Mouse (Mus musculus): ENCODE data around the gene Stx1b. TPM values are rescaled to one million over a fixed set of nuclear protein-coding genes. Genes with fewer than 3 reads are reported as not detected.

Stx1b gene
- polyA plus RNA-seq (2015; fragmentation: Illumina TruSeq; extraction: RNeasy Lipid Tissue Mini Kit (QIAGEN cat#74804); ENCODE audit: insufficient read depth, low replicate concordance) = 1.5 TPM

DNA sequence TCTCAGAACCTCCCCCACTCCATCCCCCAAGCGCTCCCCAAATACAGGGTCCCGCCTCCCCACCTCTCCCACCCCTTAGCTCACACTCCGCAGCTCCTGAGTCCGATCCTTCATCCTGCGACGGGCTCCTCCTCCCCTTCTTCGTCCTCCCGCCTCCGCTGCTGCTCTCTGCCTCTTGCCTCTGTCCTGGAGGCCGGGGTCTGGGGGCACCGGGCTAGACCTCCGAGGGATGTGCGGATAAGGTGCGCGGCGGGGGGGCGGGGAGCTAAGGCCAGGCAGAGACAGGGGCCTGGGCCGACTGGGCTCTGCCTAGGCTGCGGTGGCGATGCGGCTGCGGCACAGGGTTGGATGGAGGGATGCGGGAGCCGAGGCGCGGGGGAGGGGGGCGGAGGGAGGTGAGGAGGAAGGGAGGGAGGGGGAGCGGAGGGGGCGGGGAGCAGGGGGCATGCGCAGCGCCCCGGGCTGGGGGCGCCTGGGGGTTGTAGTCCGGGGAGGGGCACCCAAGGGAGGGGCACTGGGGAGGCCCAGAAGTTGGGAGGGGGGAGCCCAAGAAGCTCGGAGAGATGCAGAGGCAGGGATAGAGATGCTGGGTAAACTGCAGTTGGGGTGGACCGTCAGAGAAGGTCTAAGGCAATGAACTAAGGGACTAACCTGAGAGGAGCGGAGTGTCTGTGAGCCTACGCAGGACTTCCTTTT is at the start of gene Stx1b, which contains the start of gene Stx4a:
Gene Stx1b, minus strand, starts transcription at position 374 of the 696 bp plus-strand sequence.
Gene Stx4a, plus strand, starts transcription at position 119 of the 696 bp plus-strand sequence.

DNA sequence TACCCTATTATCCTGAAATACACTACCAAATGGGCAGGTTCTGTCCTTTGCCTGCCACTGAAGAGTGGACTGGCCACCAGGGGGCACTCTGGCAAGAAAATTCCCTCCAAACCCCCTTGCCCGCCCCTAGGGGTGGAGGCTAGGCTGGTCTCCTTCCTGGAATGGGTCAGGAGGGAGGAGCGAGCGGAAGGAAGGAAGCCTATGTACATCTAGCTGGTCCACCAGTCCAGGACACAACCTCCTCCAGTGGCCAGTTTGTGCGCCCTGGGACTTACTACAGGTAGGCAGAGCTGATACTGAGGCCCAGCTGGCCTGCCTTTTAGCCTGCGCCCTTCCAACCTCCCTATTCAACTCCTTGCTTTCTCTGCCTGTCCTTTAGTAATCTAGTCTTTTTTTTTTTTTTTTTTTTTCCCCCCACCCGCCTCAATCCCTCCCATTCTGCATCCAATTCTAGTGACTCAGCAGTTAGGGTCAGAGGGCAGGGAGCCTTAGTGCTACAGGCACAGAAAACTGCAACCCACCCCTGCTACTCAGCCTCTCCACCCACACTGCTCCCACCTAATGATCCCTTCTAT is 23.8 kb downstream of the Stx1b start, which contains the start of gene Hsd3b7:
Gene Hsd3b7, plus strand, starts transcription at position 170 of the 575 bp plus-strand sequence.

DNA sequence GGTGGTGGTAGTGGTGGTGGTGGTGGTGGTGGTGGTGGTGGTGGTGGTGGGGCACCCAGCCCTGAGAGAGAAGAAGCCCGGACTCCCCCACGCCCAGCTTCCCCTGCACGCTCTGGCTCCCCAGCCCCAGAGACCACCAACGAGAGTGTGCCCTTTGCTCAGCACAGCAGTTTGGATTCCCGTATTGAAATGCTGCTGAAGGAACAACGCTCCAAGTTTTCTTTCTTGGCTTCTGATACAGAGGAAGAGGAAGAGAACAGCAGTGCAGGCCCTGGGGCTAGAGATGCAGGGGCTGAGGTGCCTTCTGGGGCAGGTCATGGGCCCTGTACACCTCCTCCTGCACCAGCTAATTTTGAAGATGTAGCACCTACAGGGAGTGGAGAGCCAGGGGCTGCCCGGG is 39.0 kb downstream of the Stx1b start, which contains the start of gene Gm49388:
Gene Gm49388, plus strand, starts transcription at position 301 of the 400 bp plus-strand sequence.

DNA sequence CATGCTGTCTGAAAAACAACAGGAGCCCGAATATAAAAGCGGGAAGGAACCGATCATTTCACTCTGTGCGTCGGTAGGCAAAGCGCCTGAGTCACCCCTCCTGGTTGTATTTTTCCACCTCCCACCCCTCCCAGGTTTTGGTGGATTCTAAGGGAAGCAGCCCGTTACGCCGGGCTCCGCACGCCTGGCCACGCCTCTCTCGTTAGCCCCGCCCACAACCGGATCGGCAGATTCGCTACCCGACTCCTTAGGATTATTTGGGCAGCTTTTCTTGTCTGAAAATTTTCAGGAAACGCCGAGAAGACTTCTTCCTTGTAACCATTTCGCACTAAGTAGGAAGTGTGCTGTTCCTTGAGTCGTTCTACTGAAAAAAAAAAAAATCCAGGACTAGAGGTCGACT is 47.9 kb downstream of the Stx1b start, which contains the start of gene Setd1a:
Gene Setd1a, plus strand, starts transcription at position 245 of the 400 bp plus-strand sequence.

DNA sequence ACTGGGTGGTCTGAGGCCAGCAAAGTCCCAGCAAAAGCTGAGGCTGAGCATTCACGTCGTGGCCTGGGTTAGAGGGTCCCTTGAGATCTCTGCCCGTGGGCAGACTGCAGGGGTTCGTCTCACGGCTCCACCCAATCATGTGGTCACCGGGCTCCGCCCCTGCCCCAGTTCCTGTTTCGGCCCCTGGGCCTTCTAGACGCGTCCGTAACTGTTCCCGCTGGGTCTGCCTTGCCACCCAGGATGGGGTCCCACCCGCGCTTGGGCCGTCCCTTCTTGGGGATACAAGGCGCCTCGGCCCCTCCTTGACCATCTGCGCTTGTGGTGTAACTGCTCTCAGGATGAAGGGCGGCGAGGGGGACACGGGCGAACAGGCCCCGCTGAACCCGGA is 54.7 kb downstream of the Stx1b start, which contains the start of gene Orai3:
Gene Orai3, plus strand, starts transcription at position 165 of the 388 bp plus-strand sequence.

Other genes with a start within 250 kb of the Stx1b start
- gene Ccdc189, start 236.0 kb downstream of the Stx1b start, polyA plus RNA-seq (2015; fragmentation: Illumina TruSeq; extraction: RNeasy Lipid Tissue Mini Kit (QIAGEN cat#74804); ENCODE audit: insufficient read depth, low replicate concordance) = 1.8 TPM
- gene Rnf40, start 235.8 kb downstream of the Stx1b start, polyA plus RNA-seq (2015; fragmentation: Illumina TruSeq; extraction: RNeasy Lipid Tissue Mini Kit (QIAGEN cat#74804); ENCODE audit: insufficient read depth, low replicate concordance) = 30.1 TPM
- gene Zfp629, start 208.8 kb downstream of the Stx1b start, polyA plus RNA-seq (2015; fragmentation: Illumina TruSeq; extraction: RNeasy Lipid Tissue Mini Kit (QIAGEN cat#74804); ENCODE audit: insufficient read depth, low replicate concordance) = 6.0 TPM
- 8.0 TPM for gene Bcl7c, start 115.6 kb downstream of the Stx1b start, polyA plus RNA-seq (2015; fragmentation: Illumina TruSeq; extraction: RNeasy Lipid Tissue Mini Kit (QIAGEN cat#74804); ENCODE audit: insufficient read depth, low replicate concordance)
- not detected for gene Ctf1, start 111.8 kb downstream of the Stx1b start, polyA plus RNA-seq (2015; fragmentation: Illumina TruSeq; extraction: RNeasy Lipid Tissue Mini Kit (QIAGEN cat#74804); ENCODE audit: insufficient read depth, low replicate concordance)
- gene Ctf2, start 92.4 kb downstream of the Stx1b start, polyA plus RNA-seq (2015; fragmentation: Illumina TruSeq; extraction: RNeasy Lipid Tissue Mini Kit (QIAGEN cat#74804); ENCODE audit: insufficient read depth, low replicate concordance) = not detected
- gene Fbxl19, start 80.0 kb downstream of the Stx1b start, polyA plus RNA-seq (2015; fragmentation: Illumina TruSeq; extraction: RNeasy Lipid Tissue Mini Kit (QIAGEN cat#74804); ENCODE audit: insufficient read depth, low replicate concordance) = 6.2 TPM
- gene Orai3, start 54.7 kb downstream of the Stx1b start, polyA plus RNA-seq (2015; fragmentation: Illumina TruSeq; extraction: RNeasy Lipid Tissue Mini Kit (QIAGEN cat#74804); ENCODE audit: insufficient read depth, low replicate concordance) = 32.6 TPM
- gene Setd1a, start 47.9 kb downstream of the Stx1b start, polyA plus RNA-seq (2015; fragmentation: Illumina TruSeq; extraction: RNeasy Lipid Tissue Mini Kit (QIAGEN cat#74804); ENCODE audit: insufficient read depth, low replicate concordance) = 28.5 TPM
- not detected for gene Gm49388, start 38.9 kb downstream of the Stx1b start, polyA plus RNA-seq (2015; fragmentation: Illumina TruSeq; extraction: RNeasy Lipid Tissue Mini Kit (QIAGEN cat#74804); ENCODE audit: insufficient read depth, low replicate concordance)
- 14.7 TPM for gene Hsd3b7, start 23.9 kb downstream of the Stx1b start, polyA plus RNA-seq (2015; fragmentation: Illumina TruSeq; extraction: RNeasy Lipid Tissue Mini Kit (QIAGEN cat#74804); ENCODE audit: insufficient read depth, low replicate concordance)
- gene Stx4a, start 255 bp downstream of the Stx1b start, polyA plus RNA-seq (2015; fragmentation: Illumina TruSeq; extraction: RNeasy Lipid Tissue Mini Kit (QIAGEN cat#74804); ENCODE audit: insufficient read depth, low replicate concordance) = 96.9 TPM
- gene Zfp646, start 51.7 kb upstream of the Stx1b start, polyA plus RNA-seq (2015; fragmentation: Illumina TruSeq; extraction: RNeasy Lipid Tissue Mini Kit (QIAGEN cat#74804); ENCODE audit: insufficient read depth, low replicate concordance) = 37.8 TPM
- gene Zfp668, start 52.3 kb upstream of the Stx1b start, polyA plus RNA-seq (2015; fragmentation: Illumina TruSeq; extraction: RNeasy Lipid Tissue Mini Kit (QIAGEN cat#74804); ENCODE audit: insufficient read depth, low replicate concordance) = 4.0 TPM
- 0.25 TPM for gene Prss53, start 66.4 kb upstream of the Stx1b start, polyA plus RNA-seq (2015; fragmentation: Illumina TruSeq; extraction: RNeasy Lipid Tissue Mini Kit (QIAGEN cat#74804); ENCODE audit: insufficient read depth, low replicate concordance)
- gene Gm21974, start 70.9 kb upstream of the Stx1b start, polyA plus RNA-seq (2015; fragmentation: Illumina TruSeq; extraction: RNeasy Lipid Tissue Mini Kit (QIAGEN cat#74804); ENCODE audit: insufficient read depth, low replicate concordance) = not detected
- 52.3 TPM for gene Vkorc1, start 71.1 kb upstream of the Stx1b start, polyA plus RNA-seq (2015; fragmentation: Illumina TruSeq; extraction: RNeasy Lipid Tissue Mini Kit (QIAGEN cat#74804); ENCODE audit: insufficient read depth, low replicate concordance)
- 16.3 TPM for gene Bckdk, start 79.5 kb upstream of the Stx1b start, polyA plus RNA-seq (2015; fragmentation: Illumina TruSeq; extraction: RNeasy Lipid Tissue Mini Kit (QIAGEN cat#74804); ENCODE audit: insufficient read depth, low replicate concordance)
- 55.2 TPM for gene Kat8, start 88.0 kb upstream of the Stx1b start, polyA plus RNA-seq (2015; fragmentation: Illumina TruSeq; extraction: RNeasy Lipid Tissue Mini Kit (QIAGEN cat#74804); ENCODE audit: insufficient read depth, low replicate concordance)
- gene Prss8, start 105.6 kb upstream of the Stx1b start, polyA plus RNA-seq (2015; fragmentation: Illumina TruSeq; extraction: RNeasy Lipid Tissue Mini Kit (QIAGEN cat#74804); ENCODE audit: insufficient read depth, low replicate concordance) = not detected
- gene Prss36, start 122.2 kb upstream of the Stx1b start, polyA plus RNA-seq (2015; fragmentation: Illumina TruSeq; extraction: RNeasy Lipid Tissue Mini Kit (QIAGEN cat#74804); ENCODE audit: insufficient read depth, low replicate concordance) = 1.6 TPM
- gene Fus, start 142.9 kb upstream of the Stx1b start, polyA plus RNA-seq (2015; fragmentation: Illumina TruSeq; extraction: RNeasy Lipid Tissue Mini Kit (QIAGEN cat#74804); ENCODE audit: insufficient read depth, low replicate concordance) = 960 TPM
- 39.8 TPM for gene Pycard, start 169.3 kb upstream of the Stx1b start, polyA plus RNA-seq (2015; fragmentation: Illumina TruSeq; extraction: RNeasy Lipid Tissue Mini Kit (QIAGEN cat#74804); ENCODE audit: insufficient read depth, low replicate concordance)
- gene Trim72, start 179.4 kb upstream of the Stx1b start, polyA plus RNA-seq (2015; fragmentation: Illumina TruSeq; extraction: RNeasy Lipid Tissue Mini Kit (QIAGEN cat#74804); ENCODE audit: insufficient read depth, low replicate concordance) = 0.18 TPM
- gene Itgam, start 238.1 kb upstream of the Stx1b start, polyA plus RNA-seq (2015; fragmentation: Illumina TruSeq; extraction: RNeasy Lipid Tissue Mini Kit (QIAGEN cat#74804); ENCODE audit: insufficient read depth, low replicate concordance) = 22.2 TPM
- gene Gm49368, start 238.1 kb upstream of the Stx1b start, polyA plus RNA-seq (2015; fragmentation: Illumina TruSeq; extraction: RNeasy Lipid Tissue Mini Kit (QIAGEN cat#74804); ENCODE audit: insufficient read depth, low replicate concordance) = 2.1 TPM